Mouse (Mus musculus) forebrain, embryonic 16.5 days (tissue): ENCODE measurements at regions not wholly inside any gene's neighbourhood (a gene's known extent, or its start where the extent isn't known, plus 50 kb on each side); places are given as distances from the start of the nearest gene placed in this dataset.
A peak's percentile ranks its signal among the peaks of the same experiment; 100 is the strongest.

Experiments
- ATAC-seq: fragments of 200-750 bp; cut with Nextera tagmentation; 2 replicates; pipeline ENCODE4 v1.8.0; 2017; ENCODE audit warnings: mild to moderate bottlenecking, moderate library complexity
- H3K27ac ChIP-seq: fragments of 300-500 bp; sonication (generic); 2 replicates; pipeline ENCODE4 v1.5.1; 2014; ENCODE audit warnings: low read length, control low read depth
- H3K27me3 ChIP-seq: fragments of 300-500 bp; sonication (generic); replicated peaks from 2 replicates; pipeline ENCODE4 v1.6.1; 2014; ENCODE audit warnings: low read length; ENCODE audit not compliant: control insufficient read depth, insufficient read depth
- H3K36me3 ChIP-seq: fragments of 300-500 bp; sonication (generic); 2 replicates; pipeline ENCODE4 v1.6.1; 2014; ENCODE audit not compliant: control insufficient read depth, insufficient read depth
- H3K4me1 ChIP-seq: fragments of 300-500 bp; sonication (generic); replicated peaks from 2 replicates; pipeline ENCODE4 v1.6.1; 2014; ENCODE audit warnings: low read length; ENCODE audit not compliant: control insufficient read depth, insufficient read depth
- H3K4me2 ChIP-seq: fragments of 300-500 bp; sonication (generic); 2 replicates; pipeline ENCODE4 v1.6.1; 2014; ENCODE audit warnings: mild to moderate bottlenecking, low read length, control low read depth
- H3K4me3 ChIP-seq: fragments of 300-500 bp; sonication (generic); replicated peaks from 2 replicates; pipeline ENCODE4 v1.5.1; 2014; ENCODE audit warnings: mild to moderate bottlenecking, low read length, control low read depth
- H3K9ac ChIP-seq: fragments of 300-500 bp; sonication (generic); replicated peaks from 2 replicates; pipeline ENCODE4 v1.6.1; 2014; ENCODE audit warnings: low read depth, low read length, control low read depth
- H3K9me3 ChIP-seq: fragments of 300-500 bp; sonication (generic); 2 replicates; pipeline ENCODE4 v1.6.1; 2016; ENCODE audit warnings: low read length; ENCODE audit not compliant: control insufficient read depth
- WGBS: fragments of 180-500 bp; shearing (Covaris S2); extraction: QIAGEN DNeasy Blood & Tissue Kit; methylation state at CpG from one replicate; pipeline ENCODE4 v1.1.7; 2014; 5-methylcytosine and 5-hydroxymethylcytosine counted together

DNA sequence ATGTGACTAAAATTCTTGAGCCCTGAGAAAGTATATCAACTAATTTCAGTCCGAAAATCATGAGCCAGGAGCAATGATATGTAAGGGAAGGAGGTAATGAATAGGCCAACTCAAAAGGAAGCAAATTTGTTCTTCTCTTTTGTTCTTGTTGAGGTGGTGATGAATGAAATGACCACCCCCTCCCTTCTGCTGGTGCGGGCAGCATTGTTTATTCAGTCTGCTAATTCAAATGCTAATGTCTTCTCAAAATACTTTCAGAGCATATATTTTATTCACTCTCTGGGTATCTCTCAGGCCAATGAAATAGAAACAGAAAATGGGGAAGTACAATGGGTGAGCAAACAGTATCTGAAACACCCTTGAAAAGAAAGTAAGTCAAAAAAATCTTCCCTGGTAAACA lies 1870.4 kb downstream of the Pcdh19 start:
- no peak overlapping the region for H3K4me2 ChIP-seq
- ATAC-seq, result no peak
- no peaks in the 10 kb centered on the region for H3K36me3 ChIP-seq
- H3K27ac ChIP-seq, result no peak overlapping the region
- 25% methylated on average over 2 of the region's 2 CpGs for WGBS
- no peaks in the 10 kb centered on the region for H3K9me3 ChIP-seq
- no peak overlapping the region for H3K4me3 ChIP-seq
- H3K4me1 ChIP-seq, result no peaks in the 10 kb centered on the region
- no peaks in the 10 kb centered on the region for H3K27me3 ChIP-seq
- no peak overlapping the region for H3K9ac ChIP-seq

DNA sequence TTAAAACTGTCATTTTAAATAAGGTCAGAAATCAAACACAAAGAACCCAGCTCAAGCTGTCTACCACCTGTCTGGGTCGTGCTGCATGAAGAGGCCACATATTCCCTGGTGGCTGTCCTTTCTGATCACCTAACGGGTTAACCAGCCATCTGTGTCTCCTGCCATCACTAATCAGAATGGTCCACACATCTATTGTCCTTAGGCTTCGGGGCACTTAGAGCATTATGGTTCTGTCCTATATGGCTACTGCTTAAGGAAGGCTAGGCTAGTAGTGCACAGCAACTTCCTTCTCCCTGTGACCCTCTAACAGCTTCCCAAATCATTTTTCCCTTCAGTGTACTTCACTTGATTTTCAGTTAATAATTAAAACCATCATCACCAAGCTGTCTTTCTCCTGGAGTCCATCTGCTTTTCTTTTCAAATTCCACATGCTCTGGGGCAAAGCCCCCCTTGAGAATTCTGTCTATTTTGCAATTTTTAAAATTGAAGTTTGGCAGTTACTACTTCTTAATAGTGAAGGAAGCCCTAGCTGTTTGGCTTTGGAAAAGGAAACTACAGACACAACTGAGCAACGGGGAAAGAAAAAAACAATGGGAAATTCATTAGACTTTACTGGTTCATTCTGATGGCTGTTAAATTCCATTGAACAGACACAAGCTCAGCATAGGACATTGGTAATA lies 1914.6 kb downstream of the Pcdh19 start:
- Histone ChIP-seq H3K4me1 (no peaks in the 10 kb centered on the region), H3K9ac (no peak overlapping the region), H3K9me3 (no peaks in the 10 kb centered on the region), H3K4me2 (no peak overlapping the region), H3K4me3 (no peak overlapping the region), H3K36me3 (no peaks in the 10 kb centered on the region), H3K27ac (no peak overlapping the region), H3K27me3 (no peaks in the 10 kb centered on the region)
- WGBS, result 46% methylated on average over 4 of the region's 4 CpGs
- ATAC-seq, result peak; percentile 66
